8 mouse cellular contexts compared by ENCODE assay signal in the genomic region with DNA sequence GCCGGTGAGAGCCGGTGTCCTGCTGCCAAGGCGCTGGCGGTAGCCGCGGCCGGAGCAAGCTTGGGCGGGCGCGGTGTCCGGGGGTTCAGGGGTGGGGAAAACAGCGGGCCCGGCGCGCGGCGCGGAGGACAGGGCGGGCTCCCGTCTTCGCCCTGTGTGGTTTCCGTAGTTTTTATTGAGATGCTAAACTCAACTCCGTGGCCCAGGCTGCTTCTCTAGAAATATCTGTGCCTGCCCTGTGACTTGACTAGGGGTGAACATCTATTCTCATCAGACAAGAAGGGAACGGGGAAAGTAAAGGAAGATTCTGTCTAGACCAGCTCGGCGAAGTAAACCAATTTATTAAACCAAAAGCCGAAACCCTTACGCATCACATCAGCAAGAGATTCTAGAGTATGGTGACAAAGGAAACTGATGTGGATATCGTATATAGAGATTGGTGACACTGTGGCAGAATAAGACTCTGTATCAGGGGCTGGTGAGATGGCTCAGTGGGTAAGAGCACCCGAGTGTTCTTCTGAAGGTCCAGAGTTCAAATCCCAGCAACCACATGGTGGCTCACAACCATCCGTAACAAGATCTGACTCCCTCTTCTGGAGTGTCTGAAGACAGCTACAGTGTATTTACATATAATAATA. TPM values are rescaled to one million over a fixed set of nuclear protein-coding genes. Genes with fewer than 3 reads are reported as not detected.
DNase-seq lines count a peak whose midpoint lies in the region; ATAC-seq and TF ChIP-seq lines count a peak whose summit lies in the region.

No protein-coding gene starts in this region.

- 2% methylated on average over 30 of the region's 31 CpGs for WGBS in lung, embryonic 14.5 days
- WGBS in embryonic facial prominence, embryonic 11.5 days = 3% methylated on average over 30 of the region's 31 CpGs
- WGBS in limb, embryonic 10.5 days = 5% methylated on average over 31 of the region's 31 CpGs
- under 1% methylated on average over 31 of the region's 31 CpGs for WGBS in olfactory bulb, adult 2 months

- TF ChIP-seq CTCF in lung, embryonic 14.5 days (IDR thresholded peaks at IDR 0.05; ENCODE audit: low read depth) = no peak
- TF ChIP-seq CTCF in olfactory bulb, adult 2 months (IDR thresholded peaks at IDR 0.05; ENCODE audit: insufficient read depth, low read depth, low read length) = no peak

- TF ChIP-seq POLR2A in olfactory bulb, adult 2 months (IDR thresholded peaks at IDR 0.05; ENCODE audit: insufficient read depth, low read depth, low read length) = no peak

- DNase-seq in lung, embryonic 14.5 days = no peak
- DNase-seq in lung, adult 18-20 months = no peak
- no peak for DNase-seq in embryonic facial prominence, embryonic 11.5 days (ENCODE audit: low spot score)
- DNase-seq in limb, embryonic 10.5 days (ENCODE audit: low spot score) = no peak
- no peak for DNase-seq in right cerebral cortex, postnatal 4 days
- DNase-seq in testis, postnatal 10 days (ENCODE audit: low spot score) = no peak
- DNase-seq in gastrocnemius, adult 8-10 months (ENCODE audit: low spot score in 2 of 2) = no peak

- peak overlapping the region; percentile 97 for H3K4me2 ChIP-seq in lung, embryonic 14.5 days
- H3K4me2 ChIP-seq in embryonic facial prominence, embryonic 11.5 days (ENCODE audit: low read depth, low read length) = peak overlapping the region; percentile 90

- H3K4me3 ChIP-seq in lung, embryonic 14.5 days (ENCODE audit: low read depth, low read length) = peak overlapping the region; percentile 72
- H3K4me3 ChIP-seq in embryonic facial prominence, embryonic 11.5 days (ENCODE audit: low read depth, low read length) = peak overlapping the region; percentile 66
- H3K4me3 ChIP-seq in limb, embryonic 10.5 days = peak overlapping the region; percentile 84
- peak overlapping the region; percentile 93 for H3K4me3 ChIP-seq in olfactory bulb, adult 2 months (ENCODE audit: insufficient read depth, low read depth, low read length)

- H3K4me1 ChIP-seq in lung, embryonic 14.5 days (ENCODE audit: insufficient read depth) = peaks cover 4% of the 10 kb centered on the region; the same call in 1 of the 2 replicates
- H3K4me1 ChIP-seq in embryonic facial prominence, embryonic 11.5 days (ENCODE audit: control insufficient read depth, insufficient read depth, low read length) = no peaks in the 10 kb centered on the region
- H3K4me1 ChIP-seq in limb, embryonic 10.5 days = peaks cover 19% of the 10 kb centered on the region
- peaks cover 7% of the 10 kb centered on the region for H3K4me1 ChIP-seq in olfactory bulb, adult 2 months (ENCODE audit: control insufficient read depth, insufficient read depth, low read length)

- peaks cover 27% of the 10 kb centered on the region for H3K36me3 ChIP-seq in lung, embryonic 14.5 days (ENCODE audit: insufficient read depth)
- H3K36me3 ChIP-seq in embryonic facial prominence, embryonic 11.5 days (replicated peaks; ENCODE audit: control insufficient read depth, insufficient read depth, low read depth, low read length) = no peaks in the 10 kb centered on the region; the same call in 1 of the 2 replicates
- H3K36me3 ChIP-seq in limb, embryonic 10.5 days = peaks cover 27% of the 10 kb centered on the region

- H3K27me3 ChIP-seq in lung, embryonic 14.5 days (ENCODE audit: insufficient read depth, low read length) = peaks cover 16% of the 10 kb centered on the region
- H3K27me3 ChIP-seq in embryonic facial prominence, embryonic 11.5 days (ENCODE audit: control insufficient read depth, insufficient read depth, low read length) = peaks cover 8% of the 10 kb centered on the region; the same call in 1 of the 2 replicates
- peaks cover 23% of the 10 kb centered on the region for H3K27me3 ChIP-seq in limb, embryonic 10.5 days (ENCODE audit: low read depth, poor library complexity, severe bottlenecking)

- peak overlapping the region; percentile 80 for H3K27ac ChIP-seq in lung, embryonic 14.5 days (ENCODE audit: low read depth)
- H3K27ac ChIP-seq in embryonic facial prominence, embryonic 11.5 days (replicated peaks; ENCODE audit: low read depth, low read length) = peak overlapping the region; percentile 38; the same call in 1 of the 2 replicates
- peak overlapping the region; percentile 95 for H3K27ac ChIP-seq in limb, embryonic 10.5 days
- no peak overlapping the region for H3K27ac ChIP-seq in olfactory bulb, adult 2 months (ENCODE audit: insufficient read depth, low read depth, low read length)

- peak; percentile 83 for ATAC-seq in lung, embryonic 14.5 days (ENCODE audit: insufficient read depth)
- ATAC-seq in embryonic facial prominence, embryonic 11.5 days (replicated peaks; ENCODE audit: insufficient number of reproducible peaks, low FRiP score, low TSS enrichment, low read depth) = peak; percentile 72

- H3K9ac ChIP-seq in lung, embryonic 14.5 days = peak overlapping the region; percentile 83
- peak overlapping the region; percentile 85 for H3K9ac ChIP-seq in embryonic facial prominence, embryonic 11.5 days (replicated peaks; ENCODE audit: low read length)

- H3K9me3 ChIP-seq in lung, embryonic 14.5 days (ENCODE audit: low read depth, low read length) = no peaks in the 10 kb centered on the region
- H3K9me3 ChIP-seq in embryonic facial prominence, embryonic 11.5 days (replicated peaks; ENCODE audit: control insufficient read depth, low read length) = no peaks in the 10 kb centered on the region
- H3K9me3 ChIP-seq in limb, embryonic 10.5 days (replicated peaks) = no peaks in the 10 kb centered on the region

RNA-seq across cellular contexts. Expression of a gene that starts 0.5 kb away (rescaled TPM):
- polyA plus RNA-seq in lung, embryonic 14.5 days (2014; fragmentation: Nextera tagmentation; extraction: Ambion mirVana) = 43.9 and 44.9 TPM in 2 replicates
- 41.0 and 46.1 TPM in 2 replicates for polyA plus RNA-seq in embryonic facial prominence, embryonic 11.5 days (2014; fragmentation: Nextera tagmentation; extraction: Ambion mirVana)
- polyA plus RNA-seq in limb, embryonic 10.5 days (2016; fragmentation: Nextera tagmentation; extraction: Ambion mirVana) = 56.1 and 56.5 TPM in 2 replicates
- not detected in 2 replicates for polyA plus RNA-seq in olfactory bulb, adult 2 months (2012; ENCODE audit: insufficient read depth, insufficient read length, low replicate concordance, missing spikeins)
- total RNA-seq in gastrocnemius, adult 8-10 months (2022) = 1 to 10 TPM in 3 of 4 experiments, under 1 TPM in 1; 0.99 to 2.5 (median 1.5) TPM

RNA-seq across cellular contexts. Expression of a gene that starts 0.6 kb away (rescaled TPM):
- polyA plus RNA-seq in lung, embryonic 14.5 days (2014; fragmentation: Nextera tagmentation; extraction: Ambion mirVana) = 8.5 and 9.4 TPM in 2 replicates
- 7.8 and 9.7 TPM in 2 replicates for polyA plus RNA-seq in embryonic facial prominence, embryonic 11.5 days (2014; fragmentation: Nextera tagmentation; extraction: Ambion mirVana)
- 9.2 and 10.0 TPM in 2 replicates for polyA plus RNA-seq in limb, embryonic 10.5 days (2016; fragmentation: Nextera tagmentation; extraction: Ambion mirVana)
- polyA plus RNA-seq in olfactory bulb, adult 2 months (2012; ENCODE audit: insufficient read depth, insufficient read length, low replicate concordance, missing spikeins) = not detected in 2 replicates
- 10 to 100 TPM; 38.1 to 54.8 (median 44.5) TPM for total RNA-seq in gastrocnemius, adult 8-10 months (2022)

RNA-seq across cellular contexts. Expression of a gene that starts 16.9 kb away (rescaled TPM):
- 72.9 and 74.0 TPM in 2 replicates for polyA plus RNA-seq in lung, embryonic 14.5 days (2014; fragmentation: Nextera tagmentation; extraction: Ambion mirVana)
- polyA plus RNA-seq in embryonic facial prominence, embryonic 11.5 days (2014; fragmentation: Nextera tagmentation; extraction: Ambion mirVana) = 83.6 and 86.2 TPM in 2 replicates
- 103 and 105 TPM in 2 replicates for polyA plus RNA-seq in limb, embryonic 10.5 days (2016; fragmentation: Nextera tagmentation; extraction: Ambion mirVana)
- polyA plus RNA-seq in olfactory bulb, adult 2 months (2012; ENCODE audit: insufficient read depth, insufficient read length, low replicate concordance, missing spikeins) = not detected in 2 replicates
- total RNA-seq in gastrocnemius, adult 8-10 months (2022) = 10 to 100 TPM; 25.4 to 30.6 (median 28.3) TPM

RNA-seq across cellular contexts. Expression of a gene that starts 55.8 kb away (rescaled TPM):
- polyA plus RNA-seq in lung, embryonic 14.5 days (2014; fragmentation: Nextera tagmentation; extraction: Ambion mirVana) = 35.5 and 39.8 TPM in 2 replicates
- polyA plus RNA-seq in embryonic facial prominence, embryonic 11.5 days (2014; fragmentation: Nextera tagmentation; extraction: Ambion mirVana) = 44.8 and 46.1 TPM in 2 replicates
- 32.9 and 38.7 TPM in 2 replicates for polyA plus RNA-seq in limb, embryonic 10.5 days (2016; fragmentation: Nextera tagmentation; extraction: Ambion mirVana)
- not detected in 2 replicates for polyA plus RNA-seq in olfactory bulb, adult 2 months (2012; ENCODE audit: insufficient read depth, insufficient read length, low replicate concordance, missing spikeins)
- total RNA-seq in gastrocnemius, adult 8-10 months (2022) = 10 to 100 TPM; 30.9 to 39.7 (median 33.5) TPM

RNA-seq across cellular contexts. Expression of a gene that starts 56.4 kb away (rescaled TPM):
- polyA plus RNA-seq in lung, embryonic 14.5 days (2014; fragmentation: Nextera tagmentation; extraction: Ambion mirVana) = 14.1 and 15.4 TPM in 2 replicates
- 1.00 and 2.0 TPM in 2 replicates for polyA plus RNA-seq in embryonic facial prominence, embryonic 11.5 days (2014; fragmentation: Nextera tagmentation; extraction: Ambion mirVana)
- polyA plus RNA-seq in limb, embryonic 10.5 days (2016; fragmentation: Nextera tagmentation; extraction: Ambion mirVana) = 0.39 and 0.66 TPM in 2 replicates
- not detected in 2 replicates for polyA plus RNA-seq in olfactory bulb, adult 2 months (2012; ENCODE audit: insufficient read depth, insufficient read length, low replicate concordance, missing spikeins)
- total RNA-seq in gastrocnemius, adult 8-10 months (2022) = not detected

Comparison
In these comparisons a context has a peak if more than half of its experiments do, and no peak if none do; other contexts are left out.
1. RNA of a gene that starts 0.5 kb away (polyA plus RNA-seq): 56.1 to 56.5 TPM in limb, embryonic 10.5 days, 41.0 to 46.1 TPM in embryonic facial prominence, embryonic 11.5 days and 43.9 to 44.9 TPM in lung, embryonic 14.5 days; not detected in olfactory bulb, adult 2 months; every median in the first group is over 10 times any median in the second.
2. RNA of a gene that starts 16.9 kb away (polyA plus RNA-seq): 103 to 105 TPM in limb, embryonic 10.5 days, 83.6 to 86.2 TPM in embryonic facial prominence, embryonic 11.5 days and 72.9 to 74.0 TPM in lung, embryonic 14.5 days; not detected in olfactory bulb, adult 2 months; every median in the first group is over 10 times any median in the second.
3. Peak in every context shown above with its lines, with median percentiles within 50 percentile points of each other: H3K4me3 ChIP-seq.